Mouse (Mus musculus) forebrain, embryonic 14.5 days (tissue): ENCODE data around the gene Rras2. TPM values are rescaled to one million over a fixed set of nuclear protein-coding genes. Genes with fewer than 3 reads are reported as not detected.

Experiments
- ATAC-seq: fragments of 200-750 bp; cut with Nextera tagmentation; 2 replicates; pipeline ENCODE4 v1.8.0; 2017; ENCODE audit warnings: mild to moderate bottlenecking, moderate library complexity
- DNase-seq: peaks from one replicate; pipeline ENCODE4 v3.0.0-alpha.2; 2015; ENCODE audit warnings: low spot score
- H3K27ac ChIP-seq: fragments of 300-500 bp; sonication (generic); 2 replicates; pipeline ENCODE4 v1.5.1; 2014; ENCODE audit warnings: low read depth, mild to moderate bottlenecking, control low read depth, low read length, moderate library complexity
- H3K27me3 ChIP-seq: fragments of 300-500 bp; sonication (generic); replicated peaks from 2 replicates; pipeline ENCODE4 v1.6.1; 2014; ENCODE audit warnings: low read length, control low read depth, mixed read lengths; ENCODE audit not compliant: control insufficient read depth, insufficient read depth
- H3K36me3 ChIP-seq: fragments of 300-500 bp; sonication (generic); 2 replicates; pipeline ENCODE4 v1.6.1; 2014; ENCODE audit warnings: low read length, control low read depth; ENCODE audit not compliant: control insufficient read depth, insufficient read depth
- H3K4me1 ChIP-seq: fragments of 300-500 bp; sonication (generic); 2 replicates; pipeline ENCODE4 v1.6.1; 2014; ENCODE audit warnings: antibody characterized with exemption, low read length, control low read depth; ENCODE audit not compliant: control insufficient read depth, insufficient read depth
- H3K4me2 ChIP-seq: fragments of 300-500 bp; sonication (generic); 2 replicates; pipeline ENCODE4 v1.6.1; 2014; ENCODE audit warnings: mild to moderate bottlenecking, control low read depth, low read length
- H3K4me3 ChIP-seq: fragments of 300-500 bp; sonication (generic); 2 replicates; pipeline ENCODE4 v1.5.1; 2014; ENCODE audit warnings: low read depth, low read length, control low read depth
- H3K9ac ChIP-seq: fragments of 300-500 bp; sonication (generic); 2 replicates; pipeline ENCODE4 v1.6.1; 2014; ENCODE audit warnings: mild to moderate bottlenecking, low read length, control low read depth, moderate library complexity
- H3K9me3 ChIP-seq: fragments of 300-500 bp; sonication (generic); replicated peaks from 2 replicates; pipeline ENCODE4 v1.6.1; 2016; ENCODE audit warnings: low read length, control low read depth, mixed read lengths; ENCODE audit not compliant: control insufficient read depth
- WGBS: fragments of 180-500 bp; shearing (Covaris S2); extraction: QIAGEN DNeasy Blood & Tissue Kit; methylation state at CpG from one replicate; pipeline ENCODE4 v1.1.7; 2014; 5-methylcytosine and 5-hydroxymethylcytosine counted together
- polyA plus RNA-seq: library from polyadenylated mRNA; unstranded; fragments of >200 nt; fragmentation: Nextera tagmentation; extraction: Ambion mirVana; gene quantifications from 2 replicates; pipeline ENCODE4 v1.2.1, GENCODE M21; 2014

The Rras2 gene
- polyA plus RNA-seq, 1 experiment from 2014 or later: 27.1 TPM

DNA sequence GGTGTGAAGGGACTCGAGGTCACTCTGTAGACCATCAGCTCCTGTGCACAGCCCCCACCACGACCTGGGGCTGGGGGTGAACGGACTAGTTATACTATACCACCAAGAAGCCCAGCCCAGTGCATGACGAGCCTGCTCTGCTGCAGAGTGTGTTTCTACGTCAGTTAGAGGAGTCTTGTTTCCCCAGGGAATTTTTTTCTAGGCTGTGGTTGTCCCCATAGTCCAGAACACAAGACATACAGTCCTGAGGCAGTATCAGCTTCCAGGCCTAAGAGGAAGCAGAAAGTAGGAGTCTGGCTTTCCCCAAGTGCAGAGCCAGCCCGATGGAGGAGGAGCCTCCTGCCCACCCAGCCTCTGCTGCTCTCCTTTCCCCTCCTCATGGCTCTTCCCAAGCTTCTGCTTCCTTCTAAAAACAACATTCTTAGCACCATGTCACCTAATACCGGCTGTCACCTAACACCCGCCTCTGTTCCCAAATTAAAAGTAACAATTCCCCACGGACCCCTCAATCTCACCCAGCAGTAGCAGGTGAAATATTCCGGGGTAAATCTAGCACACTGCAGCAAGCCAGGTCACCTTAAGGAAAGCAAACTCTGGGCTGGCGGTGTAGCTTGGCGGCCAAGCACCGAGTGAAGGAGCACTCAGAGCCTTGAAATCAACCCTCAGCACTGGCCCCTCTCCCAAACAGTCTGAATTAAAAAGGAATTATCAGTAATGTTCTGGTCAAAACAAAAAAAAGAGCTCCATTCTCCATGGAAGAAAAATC lies 45.5 kb downstream of the Rras2 start:
- no peak for ATAC-seq
- no peaks in the 10 kb centered on the region for H3K9me3 ChIP-seq
- DNase-seq: no peak
- no peaks in the 10 kb centered on the region for H3K4me1 ChIP-seq
- no peak overlapping the region for H3K4me3 ChIP-seq
- H3K9ac ChIP-seq: no peak overlapping the region
- WGBS: 53% methylated on average over 13 of the region's 13 CpGs
- H3K36me3 ChIP-seq: no peaks in the 10 kb centered on the region
- H3K27me3 ChIP-seq: no peaks in the 10 kb centered on the region
- H3K4me2 ChIP-seq: no peak overlapping the region
- H3K27ac ChIP-seq: no peak overlapping the region

DNA sequence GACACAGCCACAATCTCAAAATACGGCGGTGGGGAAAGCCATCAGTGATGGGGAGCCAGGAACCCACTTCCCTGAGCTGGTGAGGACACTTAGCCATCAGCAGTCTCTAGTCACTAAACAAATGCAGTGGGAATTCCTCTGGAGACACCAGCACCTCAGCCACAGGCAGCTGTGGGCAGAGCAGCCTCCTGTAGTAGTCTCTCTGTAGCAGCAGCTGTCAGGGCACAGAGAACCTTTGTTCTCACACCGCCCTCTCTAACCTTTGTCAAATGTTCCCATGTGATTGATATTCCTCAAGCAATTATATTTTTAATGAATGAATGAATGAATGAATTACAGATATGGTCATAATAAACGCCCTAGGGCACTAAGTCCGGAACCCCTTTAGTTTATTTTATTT lies 46.2 kb downstream of the Rras2 start:
- Histone ChIP-seq H3K36me3 (no peaks in the 10 kb centered on the region), H3K27ac (no peak overlapping the region), H3K27me3 (no peaks in the 10 kb centered on the region), H3K4me2 (no peak overlapping the region), H3K9me3 (no peaks in the 10 kb centered on the region), H3K4me1 (peaks cover 3% of the 10 kb centered on the region; the same call in 1 of the 2 replicates), H3K4me3 (no peak overlapping the region), H3K9ac (no peak overlapping the region)
- WGBS: 80% methylated on average over 5 of the region's 5 CpGs
- ATAC-seq: no peak
- DNase-seq: no peak

DNA sequence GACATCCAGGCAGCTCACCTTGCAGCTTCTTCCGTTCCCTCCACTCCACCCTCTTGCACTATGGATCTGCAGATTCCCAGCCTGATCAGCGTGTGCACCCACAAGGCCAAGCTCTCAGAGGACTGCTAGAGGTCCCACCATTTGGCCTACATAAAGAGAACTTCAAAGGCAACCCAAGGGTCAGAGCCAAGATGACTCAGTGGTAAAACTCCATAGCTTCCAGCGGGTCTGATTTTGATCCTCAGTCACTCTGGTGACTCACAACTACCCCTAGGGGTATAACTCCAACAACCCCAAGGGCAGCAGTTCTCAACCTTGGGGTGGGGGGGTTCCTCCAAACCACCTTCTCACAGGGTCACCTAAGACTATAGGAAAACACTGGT lies 47.1 kb downstream of the Rras2 start:
- Histone ChIP-seq H3K4me3 (no peak overlapping the region), H3K27ac (no peak overlapping the region)
- WGBS: 90% methylated on average over 3 of the region's 3 CpGs

GRCm38 (mm10) chr7:114069726-114070457 lies 47.7 kb downstream of the Rras2 start:
- Histone ChIP-seq H3K4me2 (no peak overlapping the region), H3K27me3 (no peaks in the 10 kb centered on the region), H3K27ac (no peak overlapping the region), H3K9ac (no peak overlapping the region), H3K4me3 (no peak overlapping the region), H3K36me3 (no peaks in the 10 kb centered on the region), H3K9me3 (no peaks in the 10 kb centered on the region), H3K4me1 (peaks cover 5% of the 10 kb centered on the region; the same call in 1 of the 2 replicates)
- DNase-seq (no peak), ATAC-seq (no peak)
- 88% methylated on average over 11 of the region's 11 CpGs for WGBS

More for the DNA sequence above, 47.1 kb downstream of the Rras2 start:
- H3K9ac ChIP-seq: no peak overlapping the region
- H3K4me2 ChIP-seq: no peak overlapping the region
- no peak for ATAC-seq
- H3K9me3 ChIP-seq: no peaks in the 10 kb centered on the region
- no peaks in the 10 kb centered on the region for H3K36me3 ChIP-seq
- no peak for DNase-seq
- H3K27me3 ChIP-seq: no peaks in the 10 kb centered on the region
- H3K4me1 ChIP-seq: peaks cover 5% of the 10 kb centered on the region; the same call in 1 of the 2 replicates

- H3K36me3 ChIP-seq: no peaks in the 10 kb centered on the region
- no peak overlapping the region for H3K4me3 ChIP-seq
- H3K9me3 ChIP-seq: no peaks in the 10 kb centered on the region
- H3K4me2 ChIP-seq: no peak overlapping the region
- ATAC-seq (no peak), DNase-seq (no peak)
- no peak overlapping the region for H3K27ac ChIP-seq
- H3K4me1 ChIP-seq: peaks cover 5% of the 10 kb centered on the region; the same call in 1 of the 2 replicates
- H3K9ac ChIP-seq: no peak overlapping the region
- H3K27me3 ChIP-seq: no peaks in the 10 kb centered on the region
- WGBS: 82% methylated on average over 11 of the region's 11 CpGs
Observed at GRCm38 (mm10) chr7:114068956-114069533, 48.5 kb downstream of the Rras2 start.

GRCm38 (mm10) chr7:114066529-114067178 lies 50.9 kb downstream of the Rras2 start:
- Histone ChIP-seq H3K4me1 (peaks cover 5% of the 10 kb centered on the region; the same call in 1 of the 2 replicates), H3K9me3 (no peaks in the 10 kb centered on the region), H3K36me3 (no peaks in the 10 kb centered on the region), H3K27ac (no peak overlapping the region), H3K4me2 (peak overlapping the region; percentile 42), H3K9ac (0 out of 2 replicates have a peak overlapping the region, but pooled peaks have one; percentile 21), H3K4me3 (peak overlapping the region; percentile 8; the same call in 1 of the 2 replicates), H3K27me3 (no peaks in the 10 kb centered on the region)
- 11% methylated on average over 14 of the region's 14 CpGs for WGBS
- DNase-seq (peak; percentile 82), ATAC-seq (peak; percentile 85)

DNA sequence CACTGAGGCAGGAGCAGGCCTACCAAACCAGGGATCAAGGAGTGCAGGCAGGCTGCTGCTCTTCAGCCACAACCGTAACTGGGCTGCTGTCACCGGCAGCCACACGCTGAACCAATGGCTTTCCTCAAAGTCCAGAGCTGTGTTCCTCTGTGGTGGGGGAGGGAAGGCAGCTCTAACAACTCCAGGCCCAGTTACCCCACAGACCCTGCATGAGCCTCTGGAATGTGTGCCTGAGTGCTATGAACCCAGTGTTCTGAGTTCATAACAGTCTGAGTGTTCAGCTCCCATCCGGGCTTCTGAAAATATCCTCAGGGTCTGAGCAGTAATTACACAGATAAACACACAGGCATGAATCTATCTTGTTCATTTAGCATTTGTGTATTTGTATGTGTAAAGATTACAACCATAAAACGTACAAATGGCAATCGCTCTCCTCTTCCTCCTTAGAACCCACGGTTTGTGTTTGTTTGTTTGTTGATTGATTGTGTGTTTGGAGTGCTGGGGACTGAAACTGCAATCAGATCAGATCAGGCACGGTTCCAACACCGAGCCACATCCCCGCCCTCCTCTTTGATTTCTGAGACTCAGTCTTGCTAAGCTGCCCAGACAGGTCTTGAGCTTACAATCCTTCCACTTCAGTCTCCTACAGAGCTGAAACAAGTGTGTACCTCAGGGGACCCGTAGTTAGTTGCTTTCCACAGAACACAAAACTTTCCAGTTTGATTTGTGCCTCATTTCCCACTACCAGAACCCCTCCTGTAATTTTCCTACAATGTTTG lies 52.0 kb downstream of the Rras2 start:
- no peaks in the 10 kb centered on the region for H3K27me3 ChIP-seq
- DNase-seq: no peak
- ATAC-seq: no peak
- WGBS: 39% methylated on average over 11 of the region's 11 CpGs
- H3K9ac ChIP-seq: no peak overlapping the region
- H3K4me3 ChIP-seq: no peak overlapping the region
- H3K9me3 ChIP-seq: no peaks in the 10 kb centered on the region
- no peak overlapping the region for H3K4me2 ChIP-seq
- H3K4me1 ChIP-seq: peaks cover 5% of the 10 kb centered on the region; the same call in 1 of the 2 replicates
- H3K27ac ChIP-seq: no peak overlapping the region
- H3K36me3 ChIP-seq: no peaks in the 10 kb centered on the region

- no peak overlapping the region for H3K9ac ChIP-seq
- WGBS: 90% methylated on average over 6 of the region's 6 CpGs
- peaks cover 5% of the 10 kb centered on the region; the same call in 1 of the 2 replicates for H3K4me1 ChIP-seq
- DNase-seq (no peak), ATAC-seq (no peak)
- no peak overlapping the region for H3K4me2 ChIP-seq
- H3K9me3 ChIP-seq: no peaks in the 10 kb centered on the region
- H3K36me3 ChIP-seq: no peaks in the 10 kb centered on the region
- H3K4me3 ChIP-seq: no peak overlapping the region
- H3K27me3 ChIP-seq: no peaks in the 10 kb centered on the region
- no peak overlapping the region for H3K27ac ChIP-seq
Observed at GRCm38 (mm10) chr7:114063966-114064365, 53.6 kb downstream of the Rras2 start.
